Mouse (Mus musculus) ES-E14 (cell line): Measurements from ENCODE around the gene Adam33. TPM values are rescaled to one million over a fixed set of nuclear protein-coding genes. Genes with fewer than 3 reads are reported as not detected.
"Not testable (repeated sequence)": the region's sequence is repeated elsewhere in the genome, so short reads cannot be mapped to it uniquely, and the experiment has no call there.

Source experiments
- DNase-seq: peaks from one replicate; pipeline ENCODE4 v3.0.0-alpha.2; 2013; ENCODE audit warnings: low read depth, low spot score
- H3K27ac ChIP-seq: 2 replicates; pipeline ENCODE4 v1.5.1; 2012; ENCODE audit warnings: low read depth, mild to moderate bottlenecking, low read length, moderate library complexity, mixed read lengths; ENCODE audit not compliant: poor library complexity, insufficient read depth, severe bottlenecking
- H3K36me3 ChIP-seq: 2 replicates; pipeline ENCODE4 v1.6.1; 2012; ENCODE audit warnings: mild to moderate bottlenecking, low read length, moderate library complexity, mixed read lengths; ENCODE audit not compliant: control insufficient read depth, poor library complexity, insufficient read depth, severe bottlenecking
- H3K4me1 ChIP-seq, 2 experiments: fragments of 150-350 bp in 1 of 2; sonication (generic) in 1 of 2; 2 replicates each; pipeline ENCODE4 v1.6.1; 2012; ENCODE audit warnings: low read length in 2 of 2, mild to moderate bottlenecking in 1 of 2, mixed read lengths in 1 of 2; ENCODE audit not compliant: control insufficient read depth in 2 of 2, insufficient read depth in 2 of 2, poor library complexity in 1 of 2
- H3K4me3 ChIP-seq, 2 experiments: fragments of 150-350 bp in 1 of 2; sonication (generic) in 1 of 2; 2 replicates each; pipeline ENCODE4 v1.5.1; 2012; ENCODE audit warnings: low read length in 2 of 2, low read depth in 1 of 2, mild to moderate bottlenecking in 1 of 2, mixed read lengths in 1 of 2; ENCODE audit not compliant: insufficient read depth in 1 of 2, poor library complexity in 1 of 2, severe bottlenecking in 1 of 2
- H3K9ac ChIP-seq: 2 replicates; pipeline ENCODE4 v1.6.1; 2012; ENCODE audit warnings: low read depth, mild to moderate bottlenecking, low read length, mixed read lengths; ENCODE audit not compliant: poor library complexity, insufficient read depth, severe bottlenecking
- H3K9me3 ChIP-seq: fragments of 150-350 bp; sonication (generic); 2 replicates; pipeline ENCODE4 v1.6.1; 2012; ENCODE audit warnings: low read depth, mild to moderate bottlenecking, low read length; ENCODE audit not compliant: control insufficient read depth, insufficient read depth
- CHD2 ChIP-seq: IDR thresholded peaks from 2 replicates; pipeline ENCODE4 v1.6.1; 2014; ENCODE audit warnings: mild to moderate bottlenecking, low read depth, low read length, inconsistent platforms
- HCFC1 ChIP-seq: IDR thresholded peaks from 2 replicates; pipeline ENCODE4 v1.6.1; 2012; ENCODE audit warnings: low read length, inconsistent platforms, borderline replicate concordance; ENCODE audit not compliant: insufficient read depth
- MAFK ChIP-seq: IDR thresholded peaks from 2 replicates; pipeline ENCODE4 v1.6.1; 2014; ENCODE audit warnings: mild to moderate bottlenecking, low read depth, low read length, inconsistent platforms; ENCODE audit not compliant: insufficient read depth
- ZC3H11A ChIP-seq: IDR thresholded peaks from 2 replicates; pipeline ENCODE4 v1.6.1; 2012; ENCODE audit warnings: low read depth, mild to moderate bottlenecking, inconsistent platforms, low read length, borderline replicate concordance
- ZNF384 ChIP-seq: IDR thresholded peaks from 2 replicates; pipeline ENCODE4 v1.6.1; 2012; ENCODE audit warnings: low read depth, low read length, inconsistent platforms
- in situ Hi-C, 2 experiments: fragments of 600-800 bp; cut with MboI; formaldehyde crosslinking; loops; one replicate each; pipeline ENCODE4 v1.15.1; 2025; ENCODE audit warnings: low sequenced_read_pairs in 2 of 2, inconsistent platforms in 1 of 2; ENCODE audit not compliant: unreplicated experiment in 2 of 2
- total RNA-seq: library from RNA; depleted of rRNA; stranded (reverse); fragments of 300-350 nt; gene quantifications from 2 replicates; pipeline ENCODE4 v1.2.3, GENCODE M21; 2012; rRNA removed

Gene Adam33
- 0.40 and 0.69 TPM in 2 replicates for total RNA-seq

DNA sequence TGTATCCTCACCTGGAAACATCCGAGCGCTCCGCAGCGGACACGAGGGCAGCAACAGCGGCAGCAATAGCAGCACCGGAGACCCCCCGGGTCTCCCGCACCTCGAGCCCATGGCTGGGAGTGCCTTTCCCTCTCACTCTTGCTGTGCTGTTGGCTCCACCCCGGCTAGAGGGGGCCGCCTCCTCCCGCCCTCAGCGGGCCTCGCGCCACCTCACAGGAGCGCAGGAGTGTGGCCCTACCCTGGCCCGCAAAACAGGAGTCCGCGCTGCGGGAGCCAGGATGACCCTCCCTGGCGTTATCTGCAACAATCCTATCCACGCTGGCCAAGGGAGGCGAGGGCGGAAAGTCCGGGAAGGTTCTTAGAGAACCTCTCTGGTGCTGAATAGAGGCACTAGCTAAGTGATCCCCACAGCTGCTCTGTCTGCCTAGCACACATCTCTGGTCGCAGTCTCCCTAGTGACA lies at the start of gene Adam33:
TSS of gene Adam33 (minus strand) at position 411 of the 461 bp plus-strand sequence.
- in situ Hi-C loops: no loop called here
- no peak for DNase-seq
- Histone ChIP-seq H3K4me3 (peak within 1 kb of the TSS; percentile 45 to 47; a peak in 3 of 4 replicates), H3K27ac (no peak within 1 kb of the TSS), H3K9me3 (no peaks in the 10 kb centered on the region), H3K9ac (peak within 1 kb of the TSS; percentile 44; the same call in 1 of the 2 replicates), H3K36me3 (no peaks in the 10 kb centered on the region), H3K4me1 (peaks cover 0 to 6% of the 10 kb centered on the region in 2 experiments; a peak in 1 of 4 replicates)
- TF ChIP-seq MAFK (no peak), CHD2 (no peak), ZNF384 (no peak), ZC3H11A (no peak), HCFC1 (no peak)

DNA sequence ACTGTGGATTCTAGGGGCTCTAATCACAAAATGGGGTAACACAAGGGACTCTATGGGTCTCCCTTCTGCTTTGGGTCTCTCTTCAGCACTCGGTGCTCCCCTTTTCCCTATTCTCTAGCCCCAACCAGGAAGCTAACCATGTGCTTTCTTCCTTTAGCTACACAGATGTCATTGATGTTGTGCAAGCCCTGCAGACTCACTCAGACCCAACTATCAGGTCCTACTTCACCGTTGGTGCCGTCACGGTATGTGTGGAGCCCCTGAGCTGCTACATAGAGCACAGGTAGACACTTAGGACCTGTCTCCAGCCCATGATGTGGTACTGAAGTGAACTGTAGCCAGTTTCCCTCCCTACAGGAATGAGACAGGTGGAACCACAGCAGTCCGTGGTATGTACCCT lies 42.4 kb upstream of the Adam33 start:
- in situ Hi-C loops: no loop called here
- Histone ChIP-seq H3K4me1 (0 out of 4 replicates have a peak, but pooled peaks cover 2 to 3% of the 10 kb centered on the region in 2 experiments), H3K9me3 (no peaks in the 10 kb centered on the region), H3K4me3 (no peak overlapping the region), H3K9ac (no peak overlapping the region), H3K27ac (no peak overlapping the region), H3K36me3 (no peaks in the 10 kb centered on the region)
- TF ChIP-seq ZNF384 (no peak), MAFK (no peak), CHD2 (no peak), HCFC1 (no peak), ZC3H11A (no peak)
- DNase-seq: no peak

- H3K4me3 ChIP-seq, H3K4me1 ChIP-seq, H3K27ac ChIP-seq, in situ Hi-C loops, H3K36me3 ChIP-seq, DNase-seq, H3K9me3 ChIP-seq, H3K9ac ChIP-seq: not testable (repeated sequence)
Measured at GRCm38 (mm10) chr2:131105061-131105460, 41.4 kb upstream of the Adam33 start.

DNA sequence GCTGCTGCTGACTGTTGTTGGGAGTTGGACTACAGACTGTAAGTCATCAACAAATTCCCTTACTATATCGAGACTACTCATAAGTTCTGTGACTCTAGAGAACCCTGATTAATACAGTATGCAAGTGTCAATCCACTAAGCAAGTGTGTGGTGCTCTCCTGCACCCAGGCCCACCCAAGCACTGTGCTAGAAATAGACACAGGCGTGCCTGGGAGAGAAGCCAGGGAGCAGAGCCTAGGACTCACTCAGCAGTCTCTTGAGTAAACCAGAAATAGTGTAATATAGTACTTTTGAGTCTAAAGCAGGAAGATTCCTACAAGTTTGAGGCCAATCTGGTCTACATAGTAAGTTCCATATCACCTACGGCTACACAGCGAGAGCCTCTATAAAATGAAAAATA lies 40.4 kb upstream of the Adam33 start:
- Histone ChIP-seq H3K27ac (no peak overlapping the region), H3K4me1 (0 out of 4 replicates have a peak, but pooled peaks cover 0 to 2% of the 10 kb centered on the region in 2 experiments), H3K9me3 (no peaks in the 10 kb centered on the region), H3K9ac (no peak overlapping the region), H3K4me3 (no peak overlapping the region), H3K36me3 (no peaks in the 10 kb centered on the region)
- in situ Hi-C loops: no loop called here
- TF ChIP-seq MAFK (no peak), ZC3H11A (no peak), HCFC1 (no peak), CHD2 (no peak), ZNF384 (no peak)
- no peak for DNase-seq

DNA sequence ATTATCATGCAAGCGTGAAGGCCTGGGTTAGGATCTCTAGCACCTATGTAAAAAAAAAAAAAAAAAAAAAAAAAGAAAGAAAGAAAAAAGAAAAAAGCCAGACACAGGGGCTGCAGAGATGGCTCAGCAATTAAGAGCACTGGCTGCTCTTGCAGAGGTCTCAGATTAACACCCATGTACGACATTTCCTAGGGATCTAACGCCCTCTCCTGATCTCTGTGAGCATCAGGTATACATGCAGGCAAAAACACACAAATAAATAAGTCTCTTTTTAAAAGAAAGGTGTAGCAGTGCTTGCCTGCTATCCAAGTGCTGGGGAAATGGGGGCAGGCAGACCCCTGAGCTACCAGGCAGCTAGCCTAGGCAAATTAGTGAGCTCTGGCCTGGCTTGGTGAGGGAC lies 37.9 kb upstream of the Adam33 start:
- Histone ChIP-seq H3K27ac (no peak overlapping the region), H3K36me3 (no peaks in the 10 kb centered on the region), H3K9me3 (no peaks in the 10 kb centered on the region), H3K4me1 (peaks cover 8 to 10% of the 10 kb centered on the region in 2 experiments), H3K4me3 (no peak overlapping the region), H3K9ac (no peak overlapping the region)
- no peak for DNase-seq
- in situ Hi-C loops: no loop called here
- no peak for TF ChIP-seq ZNF384
- no peak for TF ChIP-seq CHD2
- TF ChIP-seq HCFC1: no peak
- TF ChIP-seq MAFK: no peak
